Mouse (Mus musculus) Patski (cell line): ENCODE data around the gene Ror1. TPM values are rescaled to one million over a fixed set of nuclear protein-coding genes. Genes with fewer than 3 reads are reported as not detected.

Experiments used
- ATAC-seq: fragments of 100-300 bp; one replicate; pipeline ENCODE4 v1.8.0; 2021
- CTCF ChIA-PET: fragments of 350-600 bp; sonication (Branson Sonifier 250); formaldehyde crosslinking; loops from one replicate; lab custom pipeline; 2022; ENCODE audit warnings: inconsistent platforms; lab: Charles Lee
- POLR2A ChIA-PET: fragments of 350-600 bp; sonication (Branson Sonifier 250); formaldehyde crosslinking; loops from one replicate; lab custom pipeline; 2022; ENCODE audit warnings: antibody characterized with exemption, inconsistent platforms; lab: Charles Lee
- DNase-seq: peaks from one replicate; pipeline ENCODE4 v3.0.0-alpha.2; 2011; ENCODE audit warnings: low read depth, low spot score
- H3K27me3 ChIP-seq: fragments of 371-371 bp; one replicate; pipeline ENCODE4 v1.5.1; 2021
- CTCF ChIP-seq: fragments of 100-300 bp; IDR thresholded peaks from one replicate; pipeline ENCODE4 v1.5.1; 2021
- in situ Hi-C: fragments of 300-500 bp; cut with MboI; formaldehyde crosslinking; loops from 3 replicates; pipeline ENCODE4 v1.11.1; 2018; ENCODE audit warnings: low pct_unique_long_range_greater_than_20kb, mixed read lengths
- polyA plus RNA-seq: library from polyadenylated mRNA; unstranded; gene quantifications from one replicate; pipeline ENCODE4 v1.2.3, GENCODE M21; 2021

Ror1 gene
- polyA plus RNA-seq, 1 experiment from 2014 or later, result 2.8 TPM

- ATAC-seq (no peak), DNase-seq (no peak)
- ChIA-PET CTCF (no interaction called here), POLR2A (no interaction called here)
- no peak for TF ChIP-seq CTCF
- H3K27me3 ChIP-seq, result no peaks in the 10 kb centered on the region
- in situ Hi-C loops, result no loop called here
These were observed 202.1 kb downstream of the Ror1 start for GRCm38 (mm10) chr4:100297678-100298077.

- H3K27me3 ChIP-seq, result no peaks in the 10 kb centered on the region
- CTCF ChIA-PET, result no interaction called here
- in situ Hi-C loops, result no loop called here
- no peak for DNase-seq
- POLR2A ChIA-PET, result no interaction called here
- ATAC-seq, result no peak
- TF ChIP-seq CTCF, result no peak
These were observed 203.0 kb downstream of the Ror1 start for GRCm38 (mm10) chr4:100298566-100298965.

GRCm38 (mm10) chr4:100300171-100300570 lies 204.6 kb downstream of the Ror1 start:
- no peaks in the 10 kb centered on the region for H3K27me3 ChIP-seq
- in situ Hi-C loops, result no loop called here
- ATAC-seq (no peak), DNase-seq (no peak)
- ChIA-PET POLR2A (no interaction called here), CTCF (no interaction called here)
- TF ChIP-seq CTCF, result no peak

GRCm38 (mm10) chr4:100301423-100301822 lies 205.8 kb downstream of the Ror1 start:
- no peak for DNase-seq
- in situ Hi-C loops, result no loop called here
- ChIA-PET CTCF (no interaction called here), POLR2A (no interaction called here)
- no peaks in the 10 kb centered on the region for H3K27me3 ChIP-seq
- TF ChIP-seq CTCF, result no peak
- ATAC-seq, result no peak

GRCm38 (mm10) chr4:100307365-100307764 lies 211.8 kb downstream of the Ror1 start:
- ATAC-seq, result no peak
- DNase-seq, result no peak
- POLR2A ChIA-PET, result no interaction called here
- CTCF ChIA-PET, result no interaction called here
- no peak for TF ChIP-seq CTCF
- in situ Hi-C loops, result no loop called here
- H3K27me3 ChIP-seq, result no peaks in the 10 kb centered on the region

GRCm38 (mm10) chr4:100311775-100312537 lies 216.4 kb downstream of the Ror1 start:
- no peak for DNase-seq
- in situ Hi-C loops, result no loop called here
- ChIA-PET POLR2A (no interaction called here), CTCF (no interaction called here)
- TF ChIP-seq CTCF, result no peak
- no peak for ATAC-seq
- H3K27me3 ChIP-seq, result no peaks in the 10 kb centered on the region

- ChIA-PET POLR2A (no interaction called here), CTCF (no interaction called here)
- in situ Hi-C loops, result no loop called here
- no peaks in the 10 kb centered on the region for H3K27me3 ChIP-seq
- DNase-seq (no peak), ATAC-seq (no peak)
- no peak for TF ChIP-seq CTCF
These were observed 219.5 kb downstream of the Ror1 start for GRCm38 (mm10) chr4:100315066-100315465.

- H3K27me3 ChIP-seq, result no peaks in the 10 kb centered on the region
- ChIA-PET CTCF (no interaction called here), POLR2A (no interaction called here)
- peak; percentile 80 for ATAC-seq
- TF ChIP-seq CTCF, result no peak
- in situ Hi-C loops, result no loop called here
- DNase-seq, result peak; percentile 85
These were observed 226.2 kb downstream of the Ror1 start for GRCm38 (mm10) chr4:100321758-100322157.

- in situ Hi-C loops, result no loop called here
- ChIA-PET POLR2A (no interaction called here), CTCF (no interaction called here)
- H3K27me3 ChIP-seq, result no peaks in the 10 kb centered on the region
- no peak for TF ChIP-seq CTCF
- DNase-seq, result no peak
- ATAC-seq, result no peak
These were observed 229.3 kb downstream of the Ror1 start for GRCm38 (mm10) chr4:100324719-100325515.

GRCm38 (mm10) chr4:100328361-100328970 lies 232.9 kb downstream of the Ror1 start:
- CTCF ChIA-PET, result no interaction called here
- TF ChIP-seq CTCF, result no peak
- ATAC-seq (no peak), DNase-seq (no peak)
- in situ Hi-C loops, result no loop called here
- no peaks in the 10 kb centered on the region for H3K27me3 ChIP-seq
- POLR2A ChIA-PET, result no interaction called here

GRCm38 (mm10) chr4:100335168-100335567 lies 239.6 kb downstream of the Ror1 start:
- ATAC-seq (no peak), DNase-seq (no peak)
- POLR2A ChIA-PET, result no interaction called here
- no peaks in the 10 kb centered on the region for H3K27me3 ChIP-seq
- CTCF ChIA-PET, result no interaction called here
- in situ Hi-C loops, result no loop called here
- no peak for TF ChIP-seq CTCF
